Mouse (Mus musculus) liver, embryonic 16.5 days (tissue): ENCODE data around the gene Myct1. TPM values are rescaled to one million over a fixed set of nuclear protein-coding genes. Genes with fewer than 3 reads are reported as not detected.

Experiments
- ATAC-seq: fragments of 200-750 bp; cut with Nextera tagmentation; 2 replicates; pipeline ENCODE4 v1.8.0; 2017; ENCODE audit warnings: low read depth, mild to moderate bottlenecking, moderate number of reproducible peaks, moderate library complexity
- H3K27ac ChIP-seq: fragments of 300-500 bp; sonication (generic); 2 replicates; pipeline ENCODE4 v1.5.1; 2014; ENCODE audit warnings: mild to moderate bottlenecking, low read length
- H3K27me3 ChIP-seq: fragments of 300-500 bp; sonication (generic); 2 replicates; pipeline ENCODE4 v1.6.1; 2014; ENCODE audit warnings: low read depth, low read length, mixed read lengths; ENCODE audit not compliant: control insufficient read depth, insufficient read depth
- H3K36me3 ChIP-seq: fragments of 300-500 bp; sonication (generic); 2 replicates; pipeline ENCODE4 v1.6.1; 2014; ENCODE audit warnings: mild to moderate bottlenecking; ENCODE audit not compliant: control insufficient read depth, insufficient read depth
- H3K4me1 ChIP-seq: fragments of 300-500 bp; sonication (generic); 2 replicates; pipeline ENCODE4 v1.6.1; 2014; ENCODE audit warnings: low read depth, low read length, mixed read lengths; ENCODE audit not compliant: control insufficient read depth
- H3K4me2 ChIP-seq: fragments of 300-500 bp; sonication (generic); 2 replicates; pipeline ENCODE4 v1.6.1; 2014; ENCODE audit warnings: low read depth, low read length, mixed read lengths
- H3K4me3 ChIP-seq: fragments of 300-500 bp; sonication (generic); 2 replicates; pipeline ENCODE4 v1.5.1; 2014; ENCODE audit warnings: low read depth, mild to moderate bottlenecking, low read length
- H3K9ac ChIP-seq: fragments of 300-500 bp; sonication (generic); 2 replicates; pipeline ENCODE4 v1.6.1; 2014; ENCODE audit warnings: low read depth, low read length
- H3K9me3 ChIP-seq: fragments of 300-500 bp; sonication (generic); replicated peaks from 2 replicates; pipeline ENCODE4 v1.6.1; 2016; ENCODE audit warnings: low read length; ENCODE audit not compliant: control insufficient read depth
- WGBS: fragments of 180-500 bp; shearing (Covaris S2); extraction: QIAGEN DNeasy Blood & Tissue Kit; methylation state at CpG from one replicate; pipeline ENCODE4 v1.1.7; 2014; ENCODE audit not compliant: insufficient replicate concordance; 5-methylcytosine and 5-hydroxymethylcytosine counted together
- polyA plus RNA-seq: library from polyadenylated mRNA; unstranded; fragments of >200 nt; fragmentation: Nextera tagmentation; extraction: Ambion mirVana; gene quantifications from 2 replicates; pipeline ENCODE4 v1.2.1, GENCODE M21; 2015

The Myct1 gene
- polyA plus RNA-seq, 1 experiment from 2014 or later: 2.0 TPM

- Histone ChIP-seq H3K36me3 (no peaks in the 10 kb centered on the region), H3K4me1 (no peaks in the 10 kb centered on the region), H3K27ac (no peak overlapping the region), H3K4me3 (no peak overlapping the region), H3K4me2 (no peak overlapping the region), H3K27me3 (no peaks in the 10 kb centered on the region), H3K9ac (no peak overlapping the region), H3K9me3 (no peaks in the 10 kb centered on the region)
- 15% methylated on average over 7 of the region's 7 CpGs for WGBS
- no peak for ATAC-seq
Observed at GRCm38 (mm10) chr10:5600123-5600522, 6.5 kb downstream of the Myct1 start.

- Histone ChIP-seq H3K27ac (no peak overlapping the region), H3K27me3 (no peaks in the 10 kb centered on the region), H3K4me2 (no peak overlapping the region), H3K4me3 (no peak overlapping the region), H3K4me1 (no peaks in the 10 kb centered on the region), H3K9me3 (no peaks in the 10 kb centered on the region), H3K9ac (no peak overlapping the region), H3K36me3 (no peaks in the 10 kb centered on the region)
- WGBS: 30% methylated on average over 10 of the region's 10 CpGs
- ATAC-seq: no peak
Observed at GRCm38 (mm10) chr10:5603512-5603911, 9.9 kb downstream of the Myct1 start.

DNA sequence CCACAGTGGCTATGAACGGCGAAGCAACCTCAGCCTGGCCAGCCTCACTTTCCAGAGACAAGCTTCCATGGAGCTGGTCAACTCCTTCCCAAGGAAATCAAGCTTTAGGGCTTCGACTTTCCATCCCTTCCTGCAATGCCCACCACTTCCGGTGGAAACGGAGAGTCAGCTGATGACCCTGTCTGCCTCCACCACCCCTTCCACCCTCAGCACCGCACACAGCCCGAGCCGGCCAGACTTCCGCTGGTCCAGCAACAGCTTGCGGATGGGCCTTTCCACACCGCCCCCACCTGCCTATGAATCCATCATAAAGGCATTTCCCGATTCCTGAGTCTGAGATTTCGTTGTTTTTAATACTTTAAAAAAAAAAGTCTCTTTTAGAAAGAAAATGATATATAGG lies 10.8 kb downstream of the Myct1 start:
- Histone ChIP-seq H3K27me3 (no peaks in the 10 kb centered on the region), H3K4me2 (no peak overlapping the region), H3K9me3 (no peaks in the 10 kb centered on the region), H3K36me3 (no peaks in the 10 kb centered on the region), H3K4me1 (no peaks in the 10 kb centered on the region), H3K27ac (no peak overlapping the region), H3K4me3 (no peak overlapping the region), H3K9ac (no peak overlapping the region)
- ATAC-seq: no peak
- 78% methylated on average over 13 of the region's 13 CpGs for WGBS

- Histone ChIP-seq H3K27ac (no peak overlapping the region), H3K4me2 (no peak overlapping the region), H3K27me3 (no peaks in the 10 kb centered on the region), H3K9ac (no peak overlapping the region), H3K36me3 (no peaks in the 10 kb centered on the region), H3K4me1 (no peaks in the 10 kb centered on the region), H3K9me3 (no peaks in the 10 kb centered on the region), H3K4me3 (no peak overlapping the region)
- WGBS: 48% methylated on average over 3 of the region's 3 CpGs
- no peak for ATAC-seq
Observed at GRCm38 (mm10) chr10:5608874-5609273, 15.3 kb downstream of the Myct1 start.

- no peaks in the 10 kb centered on the region for H3K4me1 ChIP-seq
- H3K36me3 ChIP-seq: no peaks in the 10 kb centered on the region
- H3K9me3 ChIP-seq: no peaks in the 10 kb centered on the region
- 63% methylated on average over 13 of the region's 13 CpGs for WGBS
- H3K4me3 ChIP-seq: no peak overlapping the region
- H3K4me2 ChIP-seq: no peak overlapping the region
- no peak overlapping the region for H3K9ac ChIP-seq
- H3K27me3 ChIP-seq: no peaks in the 10 kb centered on the region
- no peak for ATAC-seq
- H3K27ac ChIP-seq: no peak overlapping the region
Observed at GRCm38 (mm10) chr10:5615186-5616040, 21.8 kb downstream of the Myct1 start.

DNA sequence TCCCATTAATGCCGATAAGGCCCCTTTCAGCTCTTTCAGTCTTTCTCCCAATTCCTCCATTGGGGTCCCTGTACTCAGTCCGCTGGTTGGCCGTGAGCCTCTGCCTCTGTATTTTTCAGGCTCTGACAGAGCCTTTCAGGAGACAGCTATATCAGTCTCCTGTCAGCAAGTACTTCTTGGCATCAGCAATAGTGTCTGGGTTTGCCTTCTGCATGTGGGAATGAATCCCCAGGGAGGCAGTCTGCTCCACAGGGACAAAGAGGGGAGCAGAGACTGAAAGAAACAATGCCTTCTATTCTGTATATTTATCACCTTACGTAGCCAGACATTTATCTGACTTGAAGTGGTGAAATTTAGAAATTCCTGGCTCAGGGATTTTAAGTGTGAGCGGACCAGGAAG lies 32.7 kb downstream of the Myct1 start:
- Histone ChIP-seq H3K4me2 (no peak overlapping the region), H3K27ac (no peak overlapping the region), H3K9ac (no peak overlapping the region), H3K4me1 (no peaks in the 10 kb centered on the region), H3K9me3 (no peaks in the 10 kb centered on the region), H3K4me3 (no peak overlapping the region), H3K27me3 (no peaks in the 10 kb centered on the region), H3K36me3 (no peaks in the 10 kb centered on the region)
- WGBS: 64% methylated on average over 5 of the region's 5 CpGs
- ATAC-seq: no peak

DNA sequence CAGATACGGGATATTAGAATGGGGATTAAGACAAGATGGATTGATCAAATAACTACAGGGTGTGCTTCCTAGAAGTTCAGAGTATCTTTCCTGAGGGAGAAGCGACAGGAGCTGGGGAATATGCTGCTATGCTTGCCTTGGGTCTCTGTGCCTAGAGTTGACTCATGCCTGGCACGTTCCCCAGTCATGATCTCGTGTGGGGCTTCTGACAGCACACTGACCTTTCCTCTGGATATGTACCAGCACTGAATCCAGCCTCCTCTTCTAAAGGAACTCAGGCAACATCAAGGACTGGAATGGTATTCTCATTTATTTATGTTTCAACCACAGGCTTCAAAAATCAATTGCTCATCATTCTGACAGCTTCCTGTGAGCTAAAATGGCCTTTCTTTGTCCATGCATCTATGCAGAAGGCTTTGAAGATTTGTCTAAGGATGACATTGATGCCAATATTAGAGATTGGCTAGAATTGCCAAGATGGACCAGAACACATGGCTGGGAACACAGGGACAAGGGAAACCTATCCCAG lies 40.2 kb downstream of the Myct1 start:
- Histone ChIP-seq H3K9ac (no peak overlapping the region), H3K9me3 (no peaks in the 10 kb centered on the region), H3K27ac (no peak overlapping the region), H3K36me3 (no peaks in the 10 kb centered on the region), H3K4me1 (no peaks in the 10 kb centered on the region), H3K4me2 (no peak overlapping the region), H3K4me3 (no peak overlapping the region), H3K27me3 (no peaks in the 10 kb centered on the region)
- 45% methylated on average over 4 of the region's 4 CpGs for WGBS
- ATAC-seq: no peak

DNA sequence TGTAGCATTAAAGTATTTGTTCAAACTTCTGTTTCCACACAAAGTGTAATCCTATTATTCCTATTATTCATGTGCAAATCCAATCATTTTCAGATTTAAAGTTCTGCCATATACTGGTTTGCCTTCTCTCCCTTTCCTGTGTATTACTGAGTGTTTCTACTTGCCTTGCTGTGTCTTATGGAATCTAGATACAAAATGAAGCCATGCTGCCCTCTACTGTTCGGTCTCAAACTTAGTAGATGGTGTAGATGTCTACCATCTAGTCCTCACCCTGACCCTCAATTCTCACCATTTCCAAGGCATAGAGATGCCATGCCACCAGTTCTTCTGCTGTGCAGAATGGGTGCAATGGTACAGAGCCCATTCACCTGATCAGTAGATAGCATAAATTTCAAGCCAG lies 40.8 kb downstream of the Myct1 start:
- no peak overlapping the region for H3K27ac ChIP-seq
- no peaks in the 10 kb centered on the region for H3K27me3 ChIP-seq
- ATAC-seq: no peak
- no peaks in the 10 kb centered on the region for H3K9me3 ChIP-seq
- no peaks in the 10 kb centered on the region for H3K36me3 ChIP-seq
- no peak overlapping the region for H3K9ac ChIP-seq
- 12% methylated on average over 1 of the region's 1 CpGs for WGBS
- no peak overlapping the region for H3K4me3 ChIP-seq
- H3K4me2 ChIP-seq: no peak overlapping the region
- H3K4me1 ChIP-seq: no peaks in the 10 kb centered on the region

- ATAC-seq: no peak
Observed at GRCm38 (mm10) chr10:5637322-5637721, 43.7 kb downstream of the Myct1 start.

More at GRCm38 (mm10) chr10:5637322-5637721, 43.7 kb downstream of the Myct1 start:
- no peaks in the 10 kb centered on the region for H3K9me3 ChIP-seq
- H3K9ac ChIP-seq: no peak overlapping the region
- no peak overlapping the region for H3K4me2 ChIP-seq
- no peaks in the 10 kb centered on the region for H3K36me3 ChIP-seq
- H3K4me1 ChIP-seq: no peaks in the 10 kb centered on the region
- H3K27ac ChIP-seq: no peak overlapping the region
- no peaks in the 10 kb centered on the region for H3K27me3 ChIP-seq
- H3K4me3 ChIP-seq: no peak overlapping the region
- WGBS: 46% methylated on average over 4 of the region's 4 CpGs
